Mouse (Mus musculus): ENCODE data around the gene Ecpas.

DNA sequence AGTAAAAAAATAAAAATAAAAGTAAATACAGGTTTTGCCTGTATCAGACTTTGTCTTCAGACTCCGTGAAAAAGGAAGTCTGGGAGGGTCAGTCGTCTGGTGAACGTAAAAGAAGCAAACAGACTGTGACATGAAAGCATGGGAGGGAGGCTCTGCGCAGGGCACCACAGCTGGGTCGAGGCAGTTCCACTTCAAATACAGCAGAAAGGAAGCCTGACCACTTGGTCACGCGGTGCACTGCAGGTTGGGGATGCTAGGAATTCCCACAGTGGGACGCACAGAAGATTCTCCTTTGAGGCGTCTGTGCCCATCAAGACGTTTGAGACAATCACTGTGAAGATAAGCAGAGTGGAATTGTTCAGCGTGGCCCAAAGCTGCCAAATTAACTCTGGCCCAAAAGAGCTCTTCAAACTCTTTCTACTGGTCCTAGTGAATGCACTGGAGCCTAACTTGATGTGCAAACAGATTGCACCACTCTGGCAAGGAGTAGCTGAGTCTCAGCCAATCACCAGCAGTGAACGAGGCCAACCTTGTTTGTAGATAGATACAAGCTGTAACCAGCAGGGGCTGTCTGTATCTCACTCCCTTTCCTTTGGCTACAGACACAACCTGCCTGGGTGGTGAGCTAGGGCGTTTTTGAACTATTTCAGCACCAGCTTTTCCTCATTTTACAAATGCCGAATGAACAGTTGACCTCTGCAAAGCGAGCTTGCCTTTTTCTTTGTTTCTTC is 22.4 kb upstream of the Ecpas start:
- TF ChIP-seq CHD2 (IDR thresholded peaks at IDR 0.05; ENCODE audit: low read depth, low read length) (no peak), HCFC1 (IDR thresholded peaks at IDR 0.05; ENCODE audit: borderline replicate concordance, insufficient read depth, low read length) (no peak), MAFK (IDR thresholded peaks at IDR 0.05; ENCODE audit: insufficient read depth, low read depth, low read length) (no peak), ZC3H11A (IDR thresholded peaks at IDR 0.05; ENCODE audit: borderline replicate concordance, low read depth, low read length) (no peak)
